Mouse (Mus musculus) forebrain, embryonic 14.5 days (tissue): ENCODE measurements around the gene Stx8. TPM values are rescaled to one million over a fixed set of nuclear protein-coding genes. Genes with fewer than 3 reads are reported as not detected.

ENCODE experiments used
- ATAC-seq: fragments of 200-750 bp; cut with Nextera tagmentation; 2 replicates; pipeline ENCODE4 v1.8.0; 2017; ENCODE audit warnings: mild to moderate bottlenecking, moderate library complexity
- DNase-seq: peaks from one replicate; pipeline ENCODE4 v3.0.0-alpha.2; 2015; ENCODE audit warnings: low spot score
- H3K27ac ChIP-seq: fragments of 300-500 bp; sonication (generic); 2 replicates; pipeline ENCODE4 v1.5.1; 2014; ENCODE audit warnings: low read depth, mild to moderate bottlenecking, control low read depth, low read length, moderate library complexity
- H3K27me3 ChIP-seq: fragments of 300-500 bp; sonication (generic); replicated peaks from 2 replicates; pipeline ENCODE4 v1.6.1; 2014; ENCODE audit warnings: low read length, control low read depth, mixed read lengths; ENCODE audit not compliant: control insufficient read depth, insufficient read depth
- H3K36me3 ChIP-seq: fragments of 300-500 bp; sonication (generic); 2 replicates; pipeline ENCODE4 v1.6.1; 2014; ENCODE audit warnings: low read length, control low read depth; ENCODE audit not compliant: control insufficient read depth, insufficient read depth
- H3K4me1 ChIP-seq: fragments of 300-500 bp; sonication (generic); 2 replicates; pipeline ENCODE4 v1.6.1; 2014; ENCODE audit warnings: antibody characterized with exemption, low read length, control low read depth; ENCODE audit not compliant: control insufficient read depth, insufficient read depth
- H3K4me2 ChIP-seq: fragments of 300-500 bp; sonication (generic); 2 replicates; pipeline ENCODE4 v1.6.1; 2014; ENCODE audit warnings: mild to moderate bottlenecking, control low read depth, low read length
- H3K4me3 ChIP-seq: fragments of 300-500 bp; sonication (generic); 2 replicates; pipeline ENCODE4 v1.5.1; 2014; ENCODE audit warnings: low read depth, low read length, control low read depth
- H3K9ac ChIP-seq: fragments of 300-500 bp; sonication (generic); 2 replicates; pipeline ENCODE4 v1.6.1; 2014; ENCODE audit warnings: mild to moderate bottlenecking, low read length, control low read depth, moderate library complexity
- H3K9me3 ChIP-seq: fragments of 300-500 bp; sonication (generic); replicated peaks from 2 replicates; pipeline ENCODE4 v1.6.1; 2016; ENCODE audit warnings: low read length, control low read depth, mixed read lengths; ENCODE audit not compliant: control insufficient read depth
- WGBS: fragments of 180-500 bp; shearing (Covaris S2); extraction: QIAGEN DNeasy Blood & Tissue Kit; methylation state at CpG from one replicate; pipeline ENCODE4 v1.1.7; 2014; 5-methylcytosine and 5-hydroxymethylcytosine counted together
- polyA plus RNA-seq: library from polyadenylated mRNA; unstranded; fragments of >200 nt; fragmentation: Nextera tagmentation; extraction: Ambion mirVana; gene quantifications from 2 replicates; pipeline ENCODE4 v1.2.1, GENCODE M21; 2014

Gene Stx8
- polyA plus RNA-seq, 1 experiment from 2014 or later: 74.1 TPM

DNA sequence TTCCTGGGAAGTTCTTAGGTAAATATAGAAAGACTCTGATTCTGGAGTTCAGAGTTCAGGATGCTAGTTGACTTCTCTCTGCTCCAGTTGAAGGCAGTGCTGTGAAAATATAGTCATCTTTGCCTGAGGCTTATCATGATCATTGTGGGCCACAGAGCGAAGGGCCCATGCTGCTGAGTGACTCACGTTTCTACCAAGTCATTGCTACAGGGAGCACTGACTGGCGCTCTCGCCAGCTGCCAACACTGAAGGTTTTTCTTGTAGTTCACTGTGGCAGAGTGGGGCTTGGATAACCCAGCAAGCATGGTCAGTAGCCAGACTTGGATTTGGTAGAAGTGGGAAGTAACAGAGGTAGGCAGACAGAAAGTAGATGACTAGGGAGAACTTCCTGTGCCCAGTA is 85.3 kb downstream of the Stx8 start:
- no peak for ATAC-seq
- DNase-seq: no peak

DNA sequence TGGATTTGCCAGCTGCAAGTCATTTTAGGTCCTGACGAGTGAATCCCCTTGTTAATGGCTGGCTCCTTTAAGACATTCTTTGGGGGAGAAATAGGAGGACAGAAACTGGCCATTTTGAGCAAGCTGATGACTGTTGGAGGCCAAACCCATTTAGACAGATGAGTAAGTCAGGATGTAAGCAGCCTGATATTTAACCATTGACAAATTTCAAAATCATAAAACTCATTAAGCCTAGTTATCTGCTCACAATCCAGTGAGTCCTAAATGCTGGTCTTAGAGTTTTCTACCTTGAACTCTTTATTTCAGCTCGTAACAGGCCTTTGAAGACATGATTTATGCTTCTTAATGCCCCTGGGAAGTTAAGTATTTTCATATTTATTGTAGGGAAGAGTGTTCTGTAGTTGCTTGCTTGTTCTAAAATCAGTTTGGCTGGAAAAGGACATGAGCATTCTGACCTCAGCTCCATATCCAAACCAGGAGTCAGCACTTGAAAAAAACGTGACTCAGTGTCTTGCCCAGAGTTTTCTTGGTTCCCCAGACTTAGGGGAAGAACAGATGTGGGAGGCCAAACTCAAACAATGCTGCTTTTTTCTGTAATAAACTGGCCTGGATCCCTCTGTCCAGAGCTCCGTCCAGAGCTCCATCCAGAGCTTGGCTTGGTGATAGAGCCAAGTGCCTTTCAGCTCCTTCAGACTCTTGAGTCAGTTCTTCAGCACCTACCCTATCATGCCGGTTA is 92.6 kb downstream of the Stx8 start:
- DNase-seq (no peak), ATAC-seq (no peak)
- Histone ChIP-seq H3K4me2 (no peak overlapping the region), H3K9ac (no peak overlapping the region), H3K4me1 (no peaks in the 10 kb centered on the region), H3K27me3 (no peaks in the 10 kb centered on the region), H3K4me3 (no peak overlapping the region), H3K36me3 (no peaks in the 10 kb centered on the region), H3K9me3 (no peaks in the 10 kb centered on the region), H3K27ac (no peak overlapping the region)
- 80% methylated on average over 5 of the region's 5 CpGs for WGBS

More for the DNA sequence above, 85.3 kb downstream of the Stx8 start:
- Histone ChIP-seq H3K27me3 (no peaks in the 10 kb centered on the region), H3K4me2 (no peak overlapping the region), H3K9ac (no peak overlapping the region), H3K27ac (no peak overlapping the region), H3K4me3 (no peak overlapping the region), H3K36me3 (no peaks in the 10 kb centered on the region), H3K4me1 (peaks cover 6% of the 10 kb centered on the region; the same call in 1 of the 2 replicates), H3K9me3 (no peaks in the 10 kb centered on the region)
- 96% methylated on average over 4 of the region's 4 CpGs for WGBS

DNA sequence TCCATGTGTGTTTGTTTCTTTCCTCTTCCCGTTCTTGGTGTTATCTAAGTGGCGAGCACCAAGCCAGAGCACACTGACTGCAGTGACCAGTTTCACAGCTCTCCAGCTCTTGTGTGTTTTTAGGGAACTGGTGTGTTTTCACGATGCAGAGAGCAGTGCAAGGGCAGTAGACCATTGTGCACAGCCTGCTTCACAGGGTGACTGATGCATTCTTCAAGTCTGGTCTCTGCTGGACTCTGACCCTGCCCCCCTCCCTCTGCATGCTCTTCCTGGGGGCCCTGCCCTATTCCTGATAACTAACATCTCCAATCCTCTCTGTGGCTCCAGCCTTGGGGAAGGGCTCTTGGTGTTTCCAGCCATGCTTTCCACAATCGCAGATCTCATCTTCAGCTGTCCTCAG is 94.7 kb downstream of the Stx8 start:
- H3K4me3 ChIP-seq: no peak overlapping the region
- H3K4me1 ChIP-seq: no peaks in the 10 kb centered on the region
- WGBS: 72% methylated on average over 4 of the region's 4 CpGs
- no peak overlapping the region for H3K9ac ChIP-seq
- H3K27me3 ChIP-seq: no peaks in the 10 kb centered on the region
- H3K9me3 ChIP-seq: no peaks in the 10 kb centered on the region
- DNase-seq: no peak
- H3K36me3 ChIP-seq: no peaks in the 10 kb centered on the region
- H3K4me2 ChIP-seq: no peak overlapping the region
- no peak overlapping the region for H3K27ac ChIP-seq
- ATAC-seq: no peak

DNA sequence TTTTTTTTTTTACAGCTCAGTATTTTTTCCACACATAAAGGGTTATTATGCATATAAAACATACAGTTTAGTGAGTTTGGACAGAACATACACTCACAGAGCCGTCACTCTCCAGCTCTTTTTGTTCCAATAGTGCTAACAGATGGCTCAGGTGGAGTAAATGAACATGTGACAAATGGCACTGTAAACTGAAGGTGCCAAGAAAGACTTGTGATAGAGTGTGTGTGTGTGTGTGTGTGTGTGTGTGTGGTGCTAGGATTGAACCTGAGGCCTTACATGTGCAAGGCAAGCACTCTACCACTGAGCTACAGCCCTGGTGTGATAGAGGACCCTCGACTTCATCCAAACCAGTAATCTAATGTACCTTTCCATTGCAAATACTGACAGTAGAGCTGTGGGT is 96.1 kb downstream of the Stx8 start:
- Histone ChIP-seq H3K27ac (no peak overlapping the region), H3K4me2 (no peak overlapping the region), H3K27me3 (no peaks in the 10 kb centered on the region), H3K4me3 (no peak overlapping the region), H3K36me3 (no peaks in the 10 kb centered on the region), H3K9ac (no peak overlapping the region), H3K9me3 (no peaks in the 10 kb centered on the region), H3K4me1 (no peaks in the 10 kb centered on the region)
- DNase-seq (no peak), ATAC-seq (no peak)
- 78% methylated on average over 2 of the region's 2 CpGs for WGBS

DNA sequence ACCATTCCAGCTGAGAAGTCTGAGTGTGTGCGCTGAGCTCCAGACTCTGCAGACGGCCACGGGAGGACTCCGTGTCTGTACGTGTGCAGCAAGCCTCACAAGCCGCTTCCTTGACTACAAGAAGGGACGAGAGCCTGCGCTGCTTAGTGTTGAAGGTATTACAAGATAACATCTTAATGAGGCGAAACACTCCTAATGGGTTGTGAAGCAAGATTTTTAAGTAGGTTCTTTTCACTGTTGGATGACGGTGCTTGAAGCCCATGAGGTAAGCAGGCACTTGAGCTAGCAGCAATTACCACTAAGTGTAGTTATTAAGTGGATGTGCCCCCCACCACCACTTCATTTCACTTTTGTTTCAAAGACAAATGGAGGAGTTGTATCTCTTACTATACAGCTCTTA is 101.8 kb downstream of the Stx8 start:
- Histone ChIP-seq H3K4me2 (no peak overlapping the region), H3K27ac (no peak overlapping the region), H3K9ac (no peak overlapping the region), H3K4me3 (no peak overlapping the region), H3K36me3 (no peaks in the 10 kb centered on the region), H3K27me3 (no peaks in the 10 kb centered on the region), H3K9me3 (no peaks in the 10 kb centered on the region), H3K4me1 (no peaks in the 10 kb centered on the region)
- 76% methylated on average over 10 of the region's 10 CpGs for WGBS
- DNase-seq (peak; percentile 3), ATAC-seq (no peak)

DNA sequence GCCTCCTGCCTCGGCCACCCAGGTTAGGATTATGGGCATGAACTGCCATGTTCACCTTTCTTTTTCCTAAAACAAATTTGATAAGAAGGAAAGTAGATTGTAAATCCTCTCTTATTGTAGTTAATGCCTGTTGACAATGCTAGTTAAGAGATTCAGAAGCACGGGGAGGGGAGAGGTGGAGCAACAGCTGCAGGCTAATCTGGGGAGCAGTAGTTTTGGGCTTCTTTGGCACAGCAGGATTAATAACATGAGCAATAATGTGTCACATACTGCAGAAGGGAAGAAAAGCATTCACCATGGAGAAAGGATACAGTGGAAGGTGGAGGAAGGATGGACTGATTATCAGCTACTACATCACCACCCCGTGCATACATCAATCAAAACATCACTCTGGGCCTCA is 104.1 kb downstream of the Stx8 start:
- Histone ChIP-seq H3K36me3 (no peaks in the 10 kb centered on the region), H3K9me3 (no peaks in the 10 kb centered on the region), H3K4me1 (no peaks in the 10 kb centered on the region), H3K27ac (no peak overlapping the region), H3K9ac (no peak overlapping the region), H3K4me3 (no peak overlapping the region), H3K27me3 (no peaks in the 10 kb centered on the region), H3K4me2 (no peak overlapping the region)
- DNase-seq (no peak), ATAC-seq (no peak)
- 61% methylated on average over 3 of the region's 3 CpGs for whole genome bisulfite sequencing

DNA sequence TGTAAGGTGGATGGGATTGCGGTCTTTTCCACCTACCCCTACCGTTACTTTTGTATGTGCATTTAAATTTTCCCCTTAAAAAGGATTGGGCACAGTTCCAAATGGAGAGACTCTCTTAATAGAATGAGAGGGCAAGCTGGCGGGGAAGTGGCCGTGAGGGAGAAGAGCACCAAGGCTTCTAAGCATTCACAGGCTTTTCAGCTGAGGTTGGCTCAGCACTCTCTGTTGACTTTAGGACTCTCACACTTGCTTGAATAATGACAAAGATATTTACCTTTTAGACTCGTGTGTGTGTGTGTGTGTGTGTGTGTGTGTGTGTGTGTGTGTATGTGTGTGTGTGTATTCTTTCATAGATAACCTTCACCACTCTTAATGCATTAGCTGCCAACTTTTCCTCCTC is 105.8 kb downstream of the Stx8 start:
- Histone ChIP-seq H3K36me3 (no peaks in the 10 kb centered on the region), H3K27me3 (no peaks in the 10 kb centered on the region), H3K9me3 (no peaks in the 10 kb centered on the region), H3K4me1 (no peaks in the 10 kb centered on the region), H3K4me2 (no peak overlapping the region), H3K9ac (no peak overlapping the region), H3K4me3 (no peak overlapping the region), H3K27ac (no peak overlapping the region)
- 20% methylated on average over 5 of the region's 5 CpGs for WGBS
- DNase-seq (peak; percentile 11), ATAC-seq (no peak)

DNA sequence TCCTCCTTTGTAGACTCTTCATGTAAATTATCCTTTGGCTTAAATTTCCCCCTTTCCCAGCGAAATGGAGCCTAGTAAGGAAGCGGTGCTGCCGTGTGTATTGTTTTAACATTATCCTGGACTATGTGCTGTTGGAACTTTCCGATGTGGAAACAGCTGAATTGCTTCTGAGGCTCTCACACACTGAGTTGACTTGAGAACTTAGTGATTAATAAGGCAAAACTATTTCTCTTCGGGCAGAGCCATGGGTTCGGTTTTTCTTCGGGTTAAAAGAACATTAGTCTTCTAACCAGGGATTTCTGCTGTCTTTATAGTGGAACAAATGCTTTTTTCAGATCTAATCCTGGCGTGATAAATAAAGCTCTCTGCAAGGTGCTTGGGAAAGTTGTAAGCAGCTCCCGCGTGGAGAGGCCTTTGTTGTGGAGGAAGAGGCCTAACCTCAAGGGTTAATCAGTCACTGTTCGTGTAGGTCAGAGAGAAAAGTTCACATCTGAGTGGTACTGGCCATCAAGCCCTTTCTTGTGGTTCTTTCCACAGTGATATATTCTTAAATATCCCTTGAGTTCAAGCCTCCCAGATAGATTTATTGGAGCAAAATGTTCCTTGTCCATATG is 106.7 kb downstream of the Stx8 start:
- Histone ChIP-seq H3K27ac (no peak overlapping the region), H3K27me3 (no peaks in the 10 kb centered on the region), H3K9ac (no peak overlapping the region), H3K36me3 (no peaks in the 10 kb centered on the region), H3K4me1 (no peaks in the 10 kb centered on the region), H3K4me2 (no peak overlapping the region), H3K4me3 (no peak overlapping the region), H3K9me3 (no peaks in the 10 kb centered on the region)
- 36% methylated on average over 11 of the region's 11 CpGs for WGBS
- ATAC-seq: no peak
- no peak for DNase-seq

DNA sequence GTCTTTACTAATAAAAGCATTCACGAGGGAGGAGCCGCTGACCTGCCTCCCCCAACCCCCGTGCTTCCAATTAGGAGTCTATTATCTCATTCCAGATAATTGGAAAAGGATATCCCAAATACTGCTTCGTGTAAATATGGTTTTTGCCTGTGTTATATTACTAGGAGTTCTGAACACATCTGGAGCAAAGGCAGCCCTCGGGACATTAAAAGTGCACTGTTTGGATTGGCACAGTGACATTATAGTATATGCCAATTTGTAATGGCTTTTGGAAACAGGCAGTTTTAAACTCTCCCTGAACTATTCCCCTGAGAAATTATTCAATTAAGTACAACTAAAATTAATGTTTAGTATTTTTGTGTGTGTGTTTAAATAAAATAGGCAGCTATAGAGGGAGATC is 108.7 kb downstream of the Stx8 start:
- H3K36me3 ChIP-seq: no peaks in the 10 kb centered on the region
- no peaks in the 10 kb centered on the region for H3K27me3 ChIP-seq
- H3K4me3 ChIP-seq: no peak overlapping the region
- 48% methylated on average over 5 of the region's 5 CpGs for WGBS
- no peak overlapping the region for H3K9ac ChIP-seq
- DNase-seq: no peak
- no peak overlapping the region for H3K27ac ChIP-seq
- no peak for ATAC-seq
- H3K9me3 ChIP-seq: no peaks in the 10 kb centered on the region
- H3K4me2 ChIP-seq: no peak overlapping the region
- no peaks in the 10 kb centered on the region for H3K4me1 ChIP-seq
